Mouse (Mus musculus) gonadal fat pad, adult 2 months (tissue): ENCODE measurements around the gene Prss53. TPM values are rescaled to one million over a fixed set of nuclear protein-coding genes. Genes with fewer than 3 reads are reported as not detected.

ENCODE experiments used
- DNase-seq: peaks from one replicate; pipeline ENCODE4 v3.0.0-alpha.2; 2012; ENCODE audit warnings: low read depth
- polyA plus RNA-seq: library from polyadenylated mRNA; depleted of rRNA; stranded (reverse); fragments of >200 nt; gene quantifications from 2 replicates; pipeline ENCODE4 v1.2.3, GENCODE M21; 2012; rRNA removed

The Prss53 gene
- 1.9 and 2.6 TPM in 2 replicates for polyA plus RNA-seq

DNA sequence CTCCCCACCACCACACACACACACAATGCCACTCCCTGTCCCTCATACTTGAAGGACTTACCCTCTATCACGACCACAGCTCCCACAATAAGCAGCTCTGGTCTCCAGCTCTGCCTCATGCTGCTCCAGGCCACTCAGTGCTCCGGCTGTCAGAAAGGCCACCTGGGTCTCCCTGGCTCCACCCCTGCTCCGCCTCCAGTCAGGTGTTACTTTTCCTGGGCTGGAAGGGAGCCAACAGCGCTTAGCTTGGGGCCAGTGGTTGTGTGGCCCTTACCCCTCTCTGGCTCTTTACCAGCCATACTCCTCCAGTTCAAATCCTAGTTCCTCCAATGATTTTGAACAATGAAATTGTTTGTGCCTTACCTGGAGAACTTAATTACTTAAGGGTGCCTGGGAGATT is at the start of gene Prss53:
Gene Prss53, minus strand, starts transcription at position 173 of the 400 bp plus-strand sequence.
- DNase-seq: no peak

DNA sequence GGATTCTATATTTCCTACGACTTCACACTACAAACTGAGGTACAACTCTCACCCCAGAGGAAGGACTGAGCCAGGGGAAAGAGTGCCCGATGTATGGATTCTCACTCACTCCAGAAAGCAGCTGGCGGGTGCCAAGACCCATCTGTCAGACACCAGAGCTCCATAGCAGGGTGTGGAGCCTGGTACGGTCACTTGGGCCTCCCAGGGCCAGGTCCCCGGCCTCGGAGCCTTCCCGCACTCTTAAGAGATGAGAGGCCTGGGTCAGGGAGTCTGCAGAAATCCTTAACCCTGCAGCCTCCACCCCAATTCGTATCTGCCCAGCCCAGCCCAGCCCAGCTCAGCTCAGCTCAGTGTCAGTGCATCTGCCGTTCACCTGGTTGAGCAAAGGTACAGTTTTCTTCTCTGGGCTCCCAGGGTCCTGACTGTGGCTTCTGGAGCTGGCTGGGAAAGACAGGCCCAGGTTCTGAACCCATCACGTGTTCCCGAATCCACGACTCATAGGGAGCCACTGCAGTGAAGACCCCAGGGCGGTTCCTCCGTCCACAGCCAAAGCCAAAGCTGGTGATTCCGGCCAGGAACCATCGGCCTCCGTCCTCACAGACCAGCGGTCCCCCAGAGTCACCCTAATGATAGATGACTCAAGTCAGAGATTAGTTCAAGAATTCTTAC is 45.6 kb upstream of the Prss53 start:
- no peak for DNase-seq

DNA sequence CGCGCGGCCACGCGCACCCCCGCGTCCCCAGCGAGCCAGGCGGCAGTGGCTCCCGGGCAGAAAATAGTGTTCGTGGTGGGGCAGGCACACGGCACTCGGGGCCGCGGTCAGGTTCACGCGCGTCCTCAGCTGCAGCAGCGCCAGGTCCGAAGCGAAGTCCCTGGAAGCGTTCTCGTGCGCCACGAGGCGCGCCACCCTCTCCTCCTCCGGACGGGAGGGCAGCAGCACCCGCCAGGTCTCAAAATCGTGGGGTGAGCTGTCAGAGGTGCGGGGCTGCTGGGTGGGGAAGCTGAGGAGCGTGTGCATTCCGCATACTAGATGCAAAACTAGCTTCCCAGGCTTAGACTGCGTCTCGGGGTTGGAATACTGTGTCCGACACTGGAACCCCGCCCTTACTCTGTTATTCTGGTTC is 45.0 kb upstream of the Prss53 start:
- DNase-seq: no peak

DNA sequence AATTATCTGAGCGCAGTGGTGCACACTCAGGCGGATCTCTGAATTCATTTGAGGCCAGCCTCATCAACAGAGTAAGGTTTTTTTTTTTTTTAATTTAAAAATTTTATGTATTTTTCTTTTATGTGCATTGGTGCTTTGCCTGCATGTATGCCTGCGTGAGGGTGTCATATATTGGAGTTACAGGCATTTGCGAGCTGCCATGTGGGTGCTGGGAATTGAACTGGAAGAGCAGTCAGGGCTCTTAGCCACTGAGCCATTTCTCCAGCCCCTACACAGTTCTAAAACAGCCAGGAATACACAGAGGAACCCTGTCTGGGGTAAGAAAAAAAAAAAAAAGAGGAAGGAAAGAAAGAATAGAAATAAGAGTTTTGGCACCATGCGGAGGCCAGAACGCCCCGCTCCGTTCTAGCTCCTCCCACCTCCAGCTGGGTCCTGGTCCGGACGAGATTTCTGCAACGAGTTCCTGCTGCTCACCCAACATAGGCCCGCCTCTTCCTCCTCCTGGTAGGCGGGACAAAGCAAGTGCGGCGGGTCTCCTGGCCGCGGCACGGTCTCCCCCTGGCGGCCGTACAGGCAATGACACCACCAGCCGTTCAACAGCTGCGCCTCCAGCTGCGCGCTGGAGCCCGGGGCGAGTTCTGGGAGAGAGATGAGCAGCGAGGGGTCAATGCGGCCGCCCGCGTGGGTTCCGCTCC is 44.4 kb upstream of the Prss53 start:
- no peak for DNase-seq

DNA sequence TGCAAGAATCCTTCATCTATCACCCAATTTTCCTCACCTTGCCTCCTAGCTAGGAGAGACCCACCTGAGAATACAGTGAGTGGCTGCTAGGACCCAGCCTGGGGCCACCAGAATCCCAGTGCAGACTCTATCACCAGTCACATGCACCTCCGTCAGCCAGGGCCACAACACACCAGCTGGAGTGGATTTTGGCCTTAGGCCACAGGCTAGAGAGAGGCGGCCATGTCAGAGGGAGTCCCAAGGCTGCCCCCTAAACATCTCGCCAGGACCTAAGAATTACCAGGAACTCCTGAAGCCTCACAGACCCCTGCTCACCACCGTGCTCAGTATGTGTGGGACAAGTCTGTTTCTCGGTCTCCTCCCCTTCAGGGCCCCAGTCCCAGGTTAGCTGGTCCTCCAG is 43.3 kb upstream of the Prss53 start:
- DNase-seq: no peak

DNA sequence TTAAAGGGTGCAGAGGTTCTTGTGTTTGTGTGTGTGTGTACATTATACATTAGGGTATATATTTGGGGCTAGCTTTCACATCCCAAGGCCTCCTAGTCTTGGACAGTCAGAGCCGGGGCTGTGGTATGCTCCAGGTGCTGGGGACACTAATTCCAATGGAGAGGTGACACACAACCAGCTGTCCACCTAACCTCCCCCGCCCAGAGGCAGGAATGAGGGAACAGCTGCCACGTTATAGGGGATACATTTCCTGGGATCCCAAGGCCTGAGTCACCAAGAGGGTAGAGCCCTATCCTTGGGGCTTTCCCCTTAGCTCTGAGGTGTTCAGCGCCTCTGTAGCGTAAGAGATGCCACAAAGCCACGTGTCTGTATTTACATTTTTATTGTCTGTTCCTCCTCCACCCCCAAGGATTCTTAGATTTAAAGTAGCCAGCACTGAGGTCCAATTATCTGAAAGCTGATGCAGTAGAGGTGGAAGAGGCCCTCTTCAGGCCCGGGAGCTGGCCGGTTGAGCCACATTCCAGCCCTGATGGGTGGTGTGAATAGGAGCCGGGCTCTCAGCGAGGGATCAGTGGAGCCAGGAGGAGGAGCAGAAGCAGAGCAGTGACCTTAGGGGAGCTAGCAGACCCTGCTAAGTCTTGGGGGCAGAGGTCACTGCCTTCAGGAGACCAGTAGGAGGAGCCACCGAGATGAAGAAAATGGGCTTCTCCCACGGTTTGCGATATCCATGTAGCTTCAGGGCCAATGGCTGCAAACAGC is 41.7 kb upstream of the Prss53 start:
- DNase-seq: no peak

DNA sequence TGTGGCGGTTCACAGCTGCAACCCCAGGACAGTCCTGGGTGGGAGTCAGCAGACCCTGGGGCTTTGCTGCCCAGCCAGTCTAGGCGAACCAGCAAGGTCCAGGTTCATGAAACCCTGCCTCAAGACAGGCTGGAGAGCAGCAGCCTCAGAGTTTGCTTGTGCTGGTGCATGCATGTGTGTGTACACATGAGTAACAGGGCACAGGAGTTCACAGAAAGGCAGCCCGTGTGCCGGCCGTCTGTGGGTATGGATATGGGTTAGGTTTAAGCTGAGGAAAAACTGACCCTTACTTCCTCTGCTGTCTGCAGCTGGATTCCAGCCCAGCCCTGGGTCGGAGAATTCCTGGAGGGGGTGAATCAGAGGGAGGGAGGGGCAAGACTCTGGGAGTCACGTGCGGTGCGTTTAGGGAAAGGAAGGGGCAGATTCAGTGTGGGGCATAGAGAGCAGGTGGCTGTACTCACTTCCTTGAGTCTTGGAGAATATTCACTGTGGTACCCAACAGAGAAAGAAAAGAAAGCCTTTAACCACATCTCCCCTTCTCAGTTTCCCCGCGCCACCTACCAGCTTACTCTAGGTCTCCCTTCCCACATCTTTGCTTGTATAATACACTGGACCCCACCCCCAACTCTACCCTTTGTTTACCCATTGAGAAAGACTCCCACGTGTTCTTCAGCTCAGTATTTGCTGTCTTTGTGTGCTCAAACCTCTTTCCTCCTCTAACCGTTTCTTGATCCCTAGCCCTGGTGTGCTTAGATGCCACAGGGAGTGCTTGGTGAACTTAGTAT is 40.8 kb upstream of the Prss53 start:
- DNase-seq: no peak

DNA sequence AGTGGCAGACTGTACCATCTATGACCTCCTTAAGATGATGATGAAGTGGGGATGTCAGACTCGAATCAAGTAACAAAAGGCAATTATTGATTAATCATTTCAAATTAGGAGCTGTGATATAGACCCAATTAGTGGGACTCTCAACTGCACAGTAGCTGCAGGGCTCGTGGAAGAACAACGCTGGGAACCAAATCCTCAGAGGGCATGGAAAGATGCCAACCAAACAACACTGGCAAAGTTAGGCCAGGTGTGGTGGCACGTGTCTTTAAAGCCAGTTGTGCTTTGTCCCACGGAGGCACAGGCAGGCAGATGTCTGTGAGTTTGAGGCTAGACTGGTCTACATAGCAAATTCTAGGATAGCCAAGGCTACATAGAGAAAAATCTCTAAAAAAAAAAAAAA is 39.9 kb upstream of the Prss53 start:
- no peak for DNase-seq

DNA sequence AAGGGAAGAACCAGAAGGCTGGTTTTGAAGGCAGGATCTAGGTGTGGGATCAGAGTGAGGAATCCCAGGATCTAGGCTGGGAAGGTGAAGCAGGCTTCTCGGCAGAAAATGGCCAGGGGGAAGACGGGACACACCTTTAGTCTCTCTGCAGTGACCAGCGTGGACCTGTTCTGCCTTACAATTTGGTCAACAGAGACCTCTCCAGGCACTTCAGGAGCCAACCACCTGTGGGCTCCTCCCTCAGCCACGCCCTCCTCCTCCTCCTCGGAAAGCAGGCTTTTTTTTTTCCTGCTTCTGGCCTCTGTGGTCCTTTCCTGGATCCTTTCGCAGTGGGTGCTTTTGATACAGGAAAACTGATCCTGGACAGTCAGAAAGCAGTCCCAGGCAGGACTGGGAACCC is 39.2 kb upstream of the Prss53 start, which contains the start of gene Prss8:
Gene Prss8, minus strand, starts transcription at position 182 of the 400 bp plus-strand sequence.
- no peak for DNase-seq

DNA sequence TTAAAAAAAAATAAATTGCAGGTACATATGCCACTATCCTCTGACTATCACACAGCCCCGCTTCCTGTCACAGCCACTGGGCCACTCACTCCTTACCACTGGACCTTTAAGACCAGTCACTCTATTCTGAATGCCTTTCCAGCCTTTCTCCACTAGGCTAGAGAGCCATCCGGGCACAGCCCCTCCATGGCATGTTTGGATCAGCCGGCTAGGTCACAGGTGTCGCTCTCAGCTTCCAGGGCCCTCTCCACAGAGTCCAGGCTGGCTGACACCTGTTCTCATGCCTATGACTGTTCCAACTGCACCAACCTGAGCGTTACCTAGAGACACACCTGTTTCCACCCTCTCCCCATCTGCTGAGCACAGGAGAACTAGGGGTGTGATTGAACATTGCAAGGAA is 37.8 kb upstream of the Prss53 start:
- no peak for DNase-seq

DNA sequence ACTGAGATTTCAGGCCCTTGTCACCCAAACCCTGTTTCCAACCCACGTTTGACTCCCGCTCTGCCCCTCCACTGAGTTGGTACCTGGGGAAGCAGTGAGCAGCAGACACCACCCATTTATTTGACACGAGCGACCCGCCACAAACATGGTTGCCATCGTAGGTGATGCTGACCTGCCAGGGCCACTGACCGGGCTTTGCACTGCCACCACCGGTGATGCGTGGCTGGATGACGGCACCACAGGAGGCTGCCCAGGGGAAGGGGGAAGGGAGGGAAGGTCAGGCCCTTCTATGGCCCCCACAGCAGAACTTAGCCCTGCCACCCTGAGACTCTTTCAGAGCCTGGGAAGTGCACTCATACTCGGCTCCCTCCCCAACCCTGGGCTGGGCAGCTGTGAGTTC is 37.0 kb upstream of the Prss53 start:
- no peak for DNase-seq

DNA sequence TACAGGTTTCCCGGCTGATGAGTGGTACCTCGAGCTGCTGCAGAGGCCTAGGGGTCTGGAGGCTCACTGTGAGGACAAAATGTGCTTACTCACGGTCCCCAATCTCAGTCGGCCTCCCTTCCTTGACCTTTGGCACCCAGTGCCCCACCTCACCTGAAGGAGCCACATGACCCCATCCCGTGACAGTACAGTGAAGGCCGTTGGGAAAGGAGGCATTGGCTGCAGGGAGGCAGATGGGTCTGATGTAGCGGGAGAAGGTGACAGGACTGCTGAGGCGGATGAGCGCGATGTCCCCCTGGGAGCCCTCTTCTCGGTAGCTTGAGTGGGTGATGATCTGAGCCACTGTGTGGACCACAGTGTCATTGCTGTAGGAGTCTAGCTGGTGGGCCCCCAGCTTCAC is 36.1 kb upstream of the Prss53 start:
- DNase-seq: no peak

DNA sequence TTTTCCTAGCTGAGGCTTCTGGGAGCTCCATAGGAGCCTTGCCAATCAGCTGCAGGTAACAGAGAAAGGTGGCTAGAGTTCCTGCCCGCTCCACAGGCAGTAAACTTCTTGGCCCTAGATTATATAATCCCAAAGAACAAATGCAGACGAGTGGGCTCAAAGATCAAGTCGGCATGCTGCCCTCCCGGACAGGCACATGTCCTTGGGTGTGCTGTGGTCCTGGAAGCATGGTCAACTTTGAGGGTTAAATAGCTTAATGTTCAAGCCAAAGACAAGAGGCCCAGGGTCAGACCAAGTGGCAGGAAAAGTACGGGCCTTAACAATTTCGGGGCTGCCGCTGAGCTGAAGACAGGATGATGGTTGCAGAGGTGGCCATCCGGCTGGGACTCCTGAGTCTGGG is 35.3 kb upstream of the Prss53 start:
- DNase-seq: no peak

DNA sequence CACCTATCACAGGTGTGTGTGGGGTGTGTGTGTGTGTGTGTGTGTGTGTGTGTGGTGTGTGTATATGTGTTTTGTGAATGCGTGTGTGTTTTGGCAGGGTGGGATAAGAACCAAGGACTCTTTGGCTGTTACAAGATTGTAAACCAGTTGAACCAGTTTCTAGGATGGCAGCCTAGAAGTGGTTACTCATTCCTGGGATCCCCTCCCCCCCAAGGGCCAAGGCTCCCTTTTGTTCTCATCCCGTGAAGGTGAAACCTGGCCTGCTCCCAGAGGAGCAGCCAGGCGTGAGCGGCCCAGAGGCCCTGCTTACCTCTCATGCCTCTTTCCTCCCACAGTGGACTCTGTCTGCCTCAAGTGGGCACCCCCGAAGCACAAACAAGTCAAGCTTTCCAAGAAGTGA is 34.5 kb upstream of the Prss53 start:
- DNase-seq: peak; percentile 96

DNA sequence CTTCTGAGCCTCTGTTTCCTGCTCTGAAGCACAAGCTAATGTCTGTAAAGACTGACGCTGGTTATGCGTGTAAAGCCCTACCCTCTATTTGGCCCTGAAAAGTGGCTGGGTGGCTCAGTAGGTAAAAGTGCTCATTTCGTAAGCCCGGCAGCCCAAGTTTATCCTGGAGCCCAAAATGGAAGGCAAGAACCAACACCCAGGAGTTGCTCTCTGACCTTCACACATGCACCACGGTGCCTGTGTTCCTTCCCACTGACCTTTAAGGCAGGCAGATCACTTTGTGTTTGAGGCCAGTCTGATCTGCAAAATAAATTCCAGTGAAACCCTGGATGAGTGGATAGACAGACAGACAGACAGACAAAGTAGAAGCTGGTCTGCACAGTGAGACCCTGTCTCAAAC is 32.9 kb upstream of the Prss53 start:
- DNase-seq: no peak

DNA sequence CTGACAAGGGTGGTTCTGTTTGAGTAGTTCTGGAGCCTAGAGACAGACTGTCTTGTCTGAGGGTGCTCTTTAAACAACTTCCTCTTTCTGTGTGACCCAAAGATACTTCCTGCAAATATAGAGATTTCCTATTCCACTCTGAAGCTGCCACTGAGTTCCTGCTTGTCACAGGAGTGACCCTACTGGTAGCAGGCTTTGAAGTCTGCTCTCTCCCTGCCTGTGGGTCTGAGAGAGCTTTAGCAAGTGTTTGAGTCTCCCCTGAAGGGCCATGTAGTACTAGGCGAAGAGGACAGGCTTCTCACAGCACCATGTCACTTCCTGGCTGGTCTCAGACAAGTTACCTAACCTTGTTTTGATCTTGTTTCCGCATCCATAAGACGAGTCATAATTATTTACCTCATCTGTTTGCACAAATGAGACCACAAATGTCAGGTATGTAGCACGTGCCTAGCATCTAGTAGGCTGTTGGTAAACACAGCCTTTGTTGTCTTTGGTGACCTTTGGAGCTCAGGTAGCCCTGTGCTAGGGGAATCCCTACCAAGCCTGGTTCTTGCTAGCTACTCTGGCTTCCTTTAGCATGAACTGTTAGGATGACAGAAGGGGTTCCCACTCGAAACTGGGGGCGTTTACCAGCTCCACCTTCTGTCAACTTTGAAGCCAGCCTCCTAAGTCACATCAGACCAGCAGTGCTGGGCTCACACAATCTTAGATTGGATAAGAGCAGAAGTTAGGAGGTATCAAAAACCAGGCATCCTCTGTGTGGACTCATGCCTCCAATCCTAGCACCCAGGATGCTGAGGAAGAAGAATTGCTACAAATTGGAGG is 31.9 kb upstream of the Prss53 start:
- no peak for DNase-seq

DNA sequence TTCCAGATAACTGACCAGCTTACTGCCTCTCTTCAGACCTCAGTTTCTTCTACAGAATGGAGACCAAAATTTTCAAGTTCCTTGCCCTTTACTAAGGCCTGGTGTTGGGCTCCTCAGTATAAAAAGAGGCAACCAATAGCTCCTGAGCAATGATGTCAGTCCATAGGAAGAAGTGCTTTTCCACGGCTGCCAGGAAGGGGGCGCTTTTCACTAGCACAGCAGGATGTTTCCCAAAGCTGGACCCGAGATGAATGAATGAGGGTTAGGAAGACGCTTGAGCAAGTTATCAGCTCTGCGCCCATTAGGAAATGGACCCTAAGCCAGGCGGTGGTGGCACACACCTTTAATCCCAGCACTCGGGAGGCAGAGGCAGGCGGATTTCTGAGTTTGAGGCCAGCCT is 30.7 kb upstream of the Prss53 start:
- DNase-seq: no peak

DNA sequence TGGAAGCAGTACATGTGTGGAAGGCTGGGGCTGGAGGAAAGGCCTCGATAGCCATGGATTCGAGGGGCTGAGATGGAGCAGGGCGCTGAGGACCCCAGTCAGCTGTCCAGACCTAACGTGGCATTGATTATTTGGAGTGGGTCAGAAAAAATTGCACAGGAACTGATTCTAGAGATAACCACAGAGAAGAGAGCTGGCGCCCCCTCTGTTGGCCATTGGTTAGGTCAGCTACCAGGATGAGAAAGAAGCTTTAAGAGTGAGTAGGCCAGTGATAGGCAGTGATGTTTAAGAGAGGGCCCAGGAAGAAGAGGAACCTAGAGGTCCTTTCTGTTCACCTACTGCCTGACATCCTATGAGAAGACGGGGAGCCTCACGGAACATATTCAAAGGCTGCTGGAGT is 28.5 kb upstream of the Prss53 start:
- no peak for DNase-seq

DNA sequence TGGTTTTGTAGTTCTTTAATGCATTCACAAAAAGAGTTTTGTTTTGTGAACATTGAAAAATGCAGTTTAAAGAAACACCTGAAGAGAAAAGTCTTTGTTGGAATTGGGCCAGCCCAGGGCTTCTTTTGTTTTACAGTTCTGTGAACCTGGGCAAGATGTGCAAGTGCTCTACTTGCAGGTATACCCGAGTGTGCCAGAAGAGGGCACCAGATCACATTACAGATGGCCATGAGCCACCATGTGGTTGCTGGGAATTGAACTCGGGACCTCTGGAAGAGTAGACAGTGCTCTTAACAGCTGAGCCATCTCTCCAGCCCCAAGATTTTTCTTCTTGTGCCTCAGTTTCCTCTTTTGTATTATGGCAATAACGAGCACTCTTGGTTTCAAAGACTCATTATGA is 27.4 kb upstream of the Prss53 start:
- DNase-seq: no peak

DNA sequence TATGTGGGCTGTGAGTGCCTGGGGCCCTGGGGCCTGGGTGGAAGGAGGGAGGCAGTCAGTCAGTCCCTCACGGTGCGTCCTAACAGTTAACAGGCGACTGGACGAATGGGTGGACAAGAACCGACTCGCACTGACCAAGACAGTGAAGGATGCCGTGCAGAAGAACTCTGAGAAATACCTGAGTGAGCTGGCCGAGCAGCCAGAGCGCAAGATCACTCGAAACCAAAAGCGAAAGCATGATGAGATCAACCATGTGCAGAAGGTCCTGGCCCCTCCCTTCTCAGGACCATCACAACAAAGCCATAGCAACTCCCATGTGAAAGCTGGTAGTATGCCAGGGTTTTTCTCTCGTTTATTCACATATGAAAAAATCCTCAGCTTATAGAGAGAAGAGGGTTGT is 24.5 kb upstream of the Prss53 start:
- no peak for DNase-seq

DNA sequence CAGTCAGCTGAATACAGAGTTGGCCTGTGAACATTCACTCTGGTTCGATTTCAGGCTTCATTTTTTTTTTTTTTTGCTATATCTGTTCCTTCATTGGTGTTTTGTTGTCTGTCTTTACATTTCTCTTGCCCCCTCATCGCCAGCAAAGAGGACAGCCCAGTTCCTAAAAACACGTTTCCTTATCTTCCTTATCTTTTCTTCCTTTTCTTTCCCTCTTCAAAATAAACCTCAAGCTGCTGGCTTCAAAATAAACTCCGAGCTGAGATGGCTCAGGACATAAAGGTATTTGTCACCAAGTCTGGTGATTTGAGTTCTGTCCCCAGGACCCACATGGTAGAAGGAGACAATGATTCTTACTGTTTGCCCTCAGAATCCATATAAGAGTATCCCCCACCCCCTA is 22.2 kb upstream of the Prss53 start:
- DNase-seq: no peak
